Mouse (Mus musculus) limb, embryonic 12.5 days (tissue): ENCODE data around the gene Slc17a5. TPM values are rescaled to one million over a fixed set of nuclear protein-coding genes. Genes with fewer than 3 reads are reported as not detected.
"Not testable (repeated sequence)": the region's sequence is repeated elsewhere in the genome, so short reads cannot be mapped to it uniquely, and the experiment has no call there.

ENCODE experiments used
- ATAC-seq: fragments of 200-750 bp; cut with Nextera tagmentation; 2 replicates; pipeline ENCODE4 v1.8.0; 2017; ENCODE audit warnings: low read depth, moderate TSS enrichment; ENCODE audit not compliant: insufficient number of reproducible peaks, insufficient read depth, low FRiP score, low TSS enrichment
- H3K27ac ChIP-seq: fragments of 300-500 bp; sonication (generic); 2 replicates; pipeline ENCODE4 v1.5.1; 2016; ENCODE audit warnings: mild to moderate bottlenecking, moderate library complexity
- H3K27me3 ChIP-seq: fragments of 300-500 bp; sonication (generic); 2 replicates; pipeline ENCODE4 v1.6.1; 2016; ENCODE audit warnings: mild to moderate bottlenecking, moderate library complexity
- H3K36me3 ChIP-seq: fragments of 300-500 bp; sonication (generic); 2 replicates; pipeline ENCODE4 v1.6.1; 2016; ENCODE audit warnings: mild to moderate bottlenecking, moderate library complexity
- H3K4me1 ChIP-seq: fragments of 300-500 bp; sonication (generic); replicated peaks from 2 replicates; pipeline ENCODE4 v1.6.1; 2016
- H3K4me2 ChIP-seq: fragments of 300-500 bp; sonication (generic); 2 replicates; pipeline ENCODE4 v1.6.1; 2016; ENCODE audit warnings: mild to moderate bottlenecking, moderate library complexity
- H3K4me3 ChIP-seq: fragments of 300-500 bp; sonication (generic); replicated peaks from 2 replicates; pipeline ENCODE4 v1.5.1; 2016; ENCODE audit warnings: mild to moderate bottlenecking
- H3K9ac ChIP-seq: fragments of 300-500 bp; sonication (generic); replicated peaks from 2 replicates; pipeline ENCODE4 v1.6.1; 2016; ENCODE audit warnings: mild to moderate bottlenecking, moderate library complexity
- H3K9me3 ChIP-seq: fragments of 300-500 bp; sonication (generic); 2 replicates; pipeline ENCODE4 v1.6.1; 2016; ENCODE audit warnings: mild to moderate bottlenecking, moderate library complexity
- WGBS: fragments of 180-500 bp; shearing (Covaris S2); methylation state at CpG from one replicate; pipeline ENCODE4 v1.1.7; 2016; 5-methylcytosine and 5-hydroxymethylcytosine counted together
- polyA plus RNA-seq: library from polyadenylated mRNA; unstranded; fragments of >200 nt; fragmentation: Nextera tagmentation; extraction: Ambion mirVana; gene quantifications from 2 replicates; pipeline ENCODE4 v1.2.1, GENCODE M21; 2016

Slc17a5 gene
- polyA plus RNA-seq, 1 experiment from 2014 or later, result 17.3 TPM

DNA sequence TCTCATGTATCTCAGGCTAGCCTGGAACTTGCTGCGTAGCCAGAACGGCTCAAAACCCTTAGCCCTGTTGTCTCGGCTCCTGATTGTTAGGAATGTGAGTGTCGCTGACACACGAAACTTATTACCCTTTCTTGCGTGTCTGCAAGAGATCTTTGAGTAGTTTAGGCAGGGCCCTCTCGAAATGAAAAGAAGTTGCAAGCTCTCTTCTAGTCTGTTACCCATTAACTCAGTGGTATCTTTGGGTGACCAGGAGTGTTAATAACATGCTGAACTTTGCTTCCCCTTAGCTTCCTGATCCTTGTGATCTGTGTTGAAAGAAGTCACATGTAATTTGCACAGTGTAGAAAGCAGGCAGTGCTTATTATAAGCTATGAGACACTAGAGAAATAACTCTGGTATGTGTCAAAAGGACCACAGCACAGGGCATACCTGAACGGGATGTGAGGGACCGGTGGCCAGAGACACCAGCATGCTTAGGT, 55.5 kb downstream of the Slc17a5 start:
- H3K9me3 ChIP-seq, result no peaks in the 10 kb centered on the region
- H3K27me3 ChIP-seq, result no peaks in the 10 kb centered on the region
- no peak overlapping the region for H3K4me2 ChIP-seq
- no peak for ATAC-seq
- no peak overlapping the region for H3K4me3 ChIP-seq
- 51% methylated on average over 9 of the region's 9 CpGs for WGBS
- H3K9ac ChIP-seq, result no peak overlapping the region
- H3K4me1 ChIP-seq, result peaks cover 5% of the 10 kb centered on the region; the same call in 1 of the 2 replicates
- H3K36me3 ChIP-seq, result 0 out of 2 replicates have a peak, but pooled peaks cover 5% of the 10 kb centered on the region
- H3K27ac ChIP-seq, result no peak overlapping the region

DNA sequence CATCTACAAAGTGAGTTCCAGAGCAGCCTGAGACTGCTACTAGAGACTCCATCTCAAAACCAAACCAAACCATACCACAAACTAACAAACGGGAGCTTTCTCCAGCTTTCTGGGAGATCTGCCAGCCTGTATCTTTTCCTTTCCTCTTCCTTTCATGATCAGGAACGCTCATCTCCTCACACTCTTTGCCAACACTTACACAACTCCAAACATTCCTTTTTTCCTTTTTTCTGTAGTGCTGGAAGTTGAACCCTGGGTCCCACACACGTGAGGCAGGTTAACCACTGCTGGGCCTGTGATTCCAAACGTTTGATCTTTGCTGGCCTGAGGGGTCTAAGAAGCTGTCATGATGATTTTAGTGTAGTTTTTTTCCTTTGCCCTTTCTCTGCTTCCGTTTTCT, 56.0 kb downstream of the Slc17a5 start:
- Histone ChIP-seq H3K9ac (no peak overlapping the region), H3K27me3 (no peaks in the 10 kb centered on the region), H3K4me1 (peaks cover 5% of the 10 kb centered on the region; the same call in 1 of the 2 replicates), H3K9me3 (no peaks in the 10 kb centered on the region), H3K27ac (no peak overlapping the region), H3K4me3 (no peak overlapping the region), H3K36me3 (0 out of 2 replicates have a peak, but pooled peaks cover 5% of the 10 kb centered on the region), H3K4me2 (no peak overlapping the region)
- ATAC-seq, result no peak
- WGBS, result 61% methylated on average over 5 of the region's 5 CpGs

DNA sequence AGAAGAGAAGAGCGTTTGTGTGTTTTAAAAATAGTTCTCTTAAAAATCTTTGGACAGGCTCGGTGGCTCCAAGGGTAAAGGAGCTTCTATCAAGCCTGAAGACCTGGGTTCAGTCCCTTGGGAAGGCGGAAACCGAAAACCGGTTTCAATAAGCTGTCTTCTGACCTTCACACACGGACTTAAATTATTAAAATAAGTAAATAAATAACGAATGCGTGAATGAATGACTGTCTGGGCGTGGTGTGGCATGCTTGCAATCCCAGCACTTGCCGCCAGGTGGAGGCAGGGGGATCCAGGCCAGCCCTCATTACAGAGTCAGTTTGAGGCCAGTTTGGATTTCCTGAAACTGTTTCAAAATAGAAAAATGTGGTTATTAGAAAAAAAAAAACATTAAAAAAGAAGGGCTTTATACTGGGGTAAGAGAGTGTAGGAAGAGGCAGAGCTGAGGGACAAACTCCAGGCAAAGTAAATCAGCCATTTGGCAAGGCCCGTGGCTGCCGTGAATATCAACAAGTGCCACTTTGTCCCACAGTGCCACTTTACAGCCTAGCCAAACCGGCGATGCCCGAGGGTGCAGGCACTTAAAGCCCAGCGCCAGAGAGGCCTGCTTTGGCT, 60.0 kb downstream of the Slc17a5 start:
- Histone ChIP-seq H3K36me3 (0 out of 2 replicates have a peak, but pooled peaks cover 11% of the 10 kb centered on the region), H3K4me1 (no peaks in the 10 kb centered on the region; the same call in 1 of the 2 replicates), H3K27me3 (no peaks in the 10 kb centered on the region), H3K9me3 (no peaks in the 10 kb centered on the region), H3K27ac (peak overlapping the region; percentile 84), H3K4me2 (peak overlapping the region; percentile 84), H3K4me3 (peak overlapping the region; percentile 49), H3K9ac (peak overlapping the region; percentile 53)
- 1% methylated on average over 16 of the region's 16 CpGs for WGBS
- peak; percentile 46; the same call in 1 of the 2 replicates for ATAC-seq

DNA sequence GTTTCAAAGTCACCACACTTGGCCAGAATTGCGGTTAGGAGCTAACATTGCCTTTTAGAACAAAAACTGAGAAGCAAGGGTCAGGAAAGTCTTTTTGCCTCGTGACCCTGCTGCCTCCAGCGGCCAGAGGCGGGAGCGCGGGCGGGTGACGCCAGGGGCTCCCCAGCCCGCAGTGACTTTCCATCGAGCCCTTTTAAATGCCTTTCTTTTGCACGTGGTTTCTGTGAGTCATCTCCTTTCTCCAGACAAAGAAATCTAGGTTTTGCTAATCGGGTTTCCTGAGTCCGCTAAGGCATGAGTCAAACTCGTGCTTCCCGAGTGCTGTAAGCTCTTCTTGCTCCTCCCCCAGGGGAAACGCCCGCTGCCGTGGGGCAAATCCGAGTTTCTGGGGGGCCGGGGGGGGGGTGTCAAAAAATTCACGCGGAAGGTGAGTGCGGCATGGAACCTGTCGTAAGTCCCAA, 60.5 kb downstream of the Slc17a5 start:
- peak; percentile 53; the same call in 1 of the 2 replicates for ATAC-seq
- no peaks in the 10 kb centered on the region; the same call in 1 of the 2 replicates for H3K4me1 ChIP-seq
- H3K4me3 ChIP-seq, result peak overlapping the region; percentile 49
- peak overlapping the region; percentile 84 for H3K27ac ChIP-seq
- no peaks in the 10 kb centered on the region for H3K9me3 ChIP-seq
- H3K27me3 ChIP-seq, result no peaks in the 10 kb centered on the region
- 0 out of 2 replicates have a peak, but pooled peaks cover 11% of the 10 kb centered on the region for H3K36me3 ChIP-seq
- peak overlapping the region; percentile 53 for H3K9ac ChIP-seq
- WGBS, result under 1% methylated on average over 24 of the region's 24 CpGs
- peak overlapping the region; percentile 84 for H3K4me2 ChIP-seq

DNA sequence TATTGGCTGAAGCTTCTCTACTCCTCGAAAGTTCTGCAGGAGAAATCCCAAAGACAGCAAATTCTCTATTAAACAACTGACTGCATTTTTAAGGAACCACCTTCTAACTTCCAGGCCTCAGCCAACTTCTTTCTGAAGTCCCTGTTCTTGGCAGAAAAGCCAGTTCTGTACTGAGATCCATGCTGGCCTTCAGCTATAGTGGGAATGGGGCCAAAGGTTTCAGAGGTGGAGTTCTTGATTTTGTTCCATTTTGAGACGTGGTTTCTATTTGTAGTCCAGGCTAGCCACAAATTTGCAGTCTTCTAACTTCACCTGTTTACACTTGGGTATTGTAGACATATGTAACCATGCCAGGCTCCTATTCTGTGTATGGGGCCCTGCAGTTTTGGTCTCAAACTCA, 61.6 kb downstream of the Slc17a5 start:
- WGBS, result 86% methylated on average over 2 of the region's 2 CpGs
- no peaks in the 10 kb centered on the region for H3K9me3 ChIP-seq

DNA sequence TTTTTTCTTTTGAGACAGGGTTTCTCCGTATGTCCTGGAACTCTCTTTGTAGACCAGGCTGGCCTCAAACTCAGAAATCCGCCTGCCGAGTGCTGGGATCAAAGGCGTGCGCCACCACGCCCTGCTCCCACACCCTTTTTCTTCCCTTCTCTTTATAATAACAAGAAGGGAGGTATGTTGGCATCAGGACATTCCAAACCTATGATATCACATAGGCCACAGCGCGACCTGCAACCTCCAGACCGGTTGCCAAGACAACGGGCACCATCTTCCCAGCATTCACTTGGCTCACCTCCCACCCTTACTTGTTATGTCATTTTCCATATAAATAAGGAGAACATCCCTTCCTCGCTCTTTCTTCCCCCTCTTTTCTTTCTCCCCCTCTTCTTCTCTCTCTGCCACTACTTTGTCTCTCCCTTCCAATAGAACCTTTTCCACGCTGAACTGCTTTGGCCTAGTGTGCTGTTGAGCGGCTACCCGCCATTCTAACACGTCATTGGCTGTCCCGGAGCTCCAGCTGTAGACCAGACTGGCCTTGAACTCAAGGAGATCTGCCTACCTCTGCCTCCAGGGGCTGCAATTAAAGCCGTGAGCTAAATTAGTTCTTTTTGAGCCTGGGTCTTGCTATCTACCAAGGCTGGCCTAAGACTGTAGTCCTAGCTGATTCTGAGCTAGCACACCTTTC, 62.2 kb downstream of the Slc17a5 start:
- no peaks in the 10 kb centered on the region for H3K9me3 ChIP-seq
- peaks cover 6% of the 10 kb centered on the region; the same call in 1 of the 2 replicates for H3K4me1 ChIP-seq
- no peak for ATAC-seq
- 0 out of 2 replicates have a peak, but pooled peaks cover 11% of the 10 kb centered on the region for H3K36me3 ChIP-seq
- H3K9ac ChIP-seq, result no peak overlapping the region
- H3K27ac ChIP-seq, result no peak overlapping the region
- no peak overlapping the region for H3K4me2 ChIP-seq
- 95% methylated on average over 17 of the region's 17 CpGs for WGBS
- H3K4me3 ChIP-seq, result no peak overlapping the region
- H3K27me3 ChIP-seq, result no peaks in the 10 kb centered on the region

More for the DNA sequence above, 61.6 kb downstream of the Slc17a5 start:
- H3K4me1 ChIP-seq, result peaks cover 6% of the 10 kb centered on the region; the same call in 1 of the 2 replicates
- no peak for ATAC-seq
- H3K27me3 ChIP-seq, result no peaks in the 10 kb centered on the region
- H3K36me3 ChIP-seq, result 0 out of 2 replicates have a peak, but pooled peaks cover 11% of the 10 kb centered on the region
- no peak overlapping the region for H3K4me2 ChIP-seq
- H3K27ac ChIP-seq, result no peak overlapping the region
- H3K9ac ChIP-seq, result no peak overlapping the region
- H3K4me3 ChIP-seq, result no peak overlapping the region

DNA sequence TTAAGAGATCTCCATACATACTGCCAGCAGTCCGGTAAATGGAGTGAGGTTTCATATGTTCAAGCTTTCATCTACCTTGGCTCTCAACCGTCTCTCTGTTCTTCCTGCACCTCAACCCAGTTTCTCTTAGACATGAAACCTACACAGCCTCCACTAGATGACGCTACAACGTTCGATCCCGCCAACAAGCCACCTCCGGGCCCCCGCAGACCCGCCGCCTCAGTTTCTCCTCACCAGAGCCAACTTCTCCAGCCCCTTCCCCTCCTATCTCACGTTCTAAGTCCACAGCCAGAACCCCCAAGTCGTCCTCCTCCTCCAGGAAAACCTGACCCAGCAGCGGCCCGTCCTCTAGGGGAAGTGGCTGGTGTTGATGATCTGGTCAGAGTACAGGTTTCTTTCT, 66.2 kb downstream of the Slc17a5 start:
- no peak for ATAC-seq
- 36% methylated on average over 14 of the region's 14 CpGs for WGBS
- Histone ChIP-seq H3K9ac (0 out of 2 replicates have a peak overlapping the region, but pooled peaks have one; percentile 53), H3K27ac (no peak overlapping the region), H3K9me3 (no peaks in the 10 kb centered on the region), H3K4me2 (peak overlapping the region; percentile 73), H3K27me3 (no peaks in the 10 kb centered on the region), H3K4me3 (peak overlapping the region; percentile 50), H3K4me1 (peaks cover 16% of the 10 kb centered on the region), H3K36me3 (0 out of 2 replicates have a peak, but pooled peaks cover 11% of the 10 kb centered on the region)

DNA sequence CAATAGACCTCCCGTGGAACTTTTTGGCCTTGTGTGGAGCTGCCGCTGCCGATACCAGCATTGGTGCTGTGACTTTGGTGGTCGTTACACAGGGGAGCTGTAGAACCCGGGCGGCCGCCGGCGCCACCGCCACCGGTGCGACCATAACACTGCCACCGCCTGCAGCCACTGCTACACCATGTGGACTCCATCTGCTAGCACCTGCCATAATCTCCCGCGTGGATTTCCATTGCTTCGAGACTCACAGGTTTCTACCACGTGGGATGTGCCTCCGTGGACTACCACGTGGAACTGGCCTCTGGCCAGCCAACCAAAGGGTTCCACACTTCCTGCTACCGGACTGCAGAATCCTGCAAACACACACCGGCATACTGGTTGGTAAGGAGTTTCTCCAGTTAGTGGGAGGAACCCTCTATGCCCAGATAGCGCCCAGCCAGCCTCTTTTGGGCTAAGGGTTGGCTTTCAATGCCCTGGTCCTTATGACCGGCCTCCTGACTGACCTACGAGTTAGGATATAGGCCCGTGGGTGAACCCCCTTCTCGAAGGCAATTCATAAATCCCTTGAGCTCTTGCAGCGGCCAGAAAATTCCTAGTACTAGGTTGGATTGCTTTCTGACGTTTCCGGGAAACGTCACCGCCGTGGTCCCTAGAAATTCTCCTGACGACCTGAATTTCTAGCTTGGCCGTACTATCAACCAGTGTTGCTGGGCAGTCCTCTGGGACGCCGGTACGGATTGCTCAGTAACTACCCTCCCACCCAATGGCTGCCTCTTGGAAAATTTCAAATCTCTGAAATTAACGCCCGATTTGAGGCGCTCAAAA, 66.8 kb downstream of the Slc17a5 start:
- H3K4me2 ChIP-seq, result peak overlapping the region; percentile 73
- ATAC-seq, result peak; percentile 73
- WGBS, result 3% methylated on average over 40 of the region's 40 CpGs
- peaks cover 16% of the 10 kb centered on the region for H3K4me1 ChIP-seq
- H3K27ac ChIP-seq, result peak overlapping the region; percentile 75
- peak overlapping the region; percentile 50 for H3K4me3 ChIP-seq
- H3K9ac ChIP-seq, result peak overlapping the region; percentile 53
- H3K9me3 ChIP-seq, result no peaks in the 10 kb centered on the region
- H3K27me3 ChIP-seq, result no peaks in the 10 kb centered on the region
- H3K36me3 ChIP-seq, result 0 out of 2 replicates have a peak, but pooled peaks cover 10% of the 10 kb centered on the region

DNA sequence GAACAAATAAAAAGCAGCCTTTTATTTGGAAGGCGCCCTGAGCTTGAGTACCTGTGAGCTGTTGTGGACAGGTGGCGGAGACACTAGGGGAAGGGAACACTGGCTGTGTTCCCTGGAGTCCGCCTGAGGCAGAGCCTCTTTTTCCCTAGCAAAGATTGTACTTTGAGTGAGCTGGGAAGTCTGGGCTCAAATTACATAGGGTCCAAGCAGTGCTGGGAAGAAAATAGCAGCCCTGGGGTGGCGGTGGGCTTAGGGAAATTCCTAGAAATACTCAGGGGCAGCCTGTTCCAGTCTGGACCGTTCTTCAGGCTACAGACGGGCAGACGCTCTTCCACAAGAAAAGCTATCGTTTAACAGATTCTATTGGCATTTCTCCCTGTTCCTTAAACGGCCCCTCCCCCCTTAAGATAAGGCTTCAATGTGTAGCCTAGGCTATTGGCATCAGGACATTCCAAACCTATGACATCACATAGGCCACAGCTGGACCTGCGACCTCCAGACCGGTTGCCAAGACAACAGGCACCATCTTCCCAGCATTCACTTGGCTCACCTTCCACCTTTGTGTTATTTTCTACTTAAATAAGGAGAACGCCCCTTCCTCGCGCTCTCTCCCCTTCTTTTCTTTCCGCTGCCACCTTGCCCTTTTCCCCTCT, 67.6 kb downstream of the Slc17a5 start:
- Histone ChIP-seq H3K4me2 (peak overlapping the region; percentile 73), H3K4me3 (peak overlapping the region; percentile 50), H3K27me3 (no peaks in the 10 kb centered on the region), H3K27ac (peak overlapping the region; percentile 75), H3K9ac (peak overlapping the region; percentile 53), H3K4me1 (peaks cover 16% of the 10 kb centered on the region), H3K9me3 (no peaks in the 10 kb centered on the region), H3K36me3 (0 out of 2 replicates have a peak, but pooled peaks cover 2% of the 10 kb centered on the region)
- 2% methylated on average over 15 of the region's 15 CpGs for WGBS
- peak; percentile 85 for ATAC-seq

DNA sequence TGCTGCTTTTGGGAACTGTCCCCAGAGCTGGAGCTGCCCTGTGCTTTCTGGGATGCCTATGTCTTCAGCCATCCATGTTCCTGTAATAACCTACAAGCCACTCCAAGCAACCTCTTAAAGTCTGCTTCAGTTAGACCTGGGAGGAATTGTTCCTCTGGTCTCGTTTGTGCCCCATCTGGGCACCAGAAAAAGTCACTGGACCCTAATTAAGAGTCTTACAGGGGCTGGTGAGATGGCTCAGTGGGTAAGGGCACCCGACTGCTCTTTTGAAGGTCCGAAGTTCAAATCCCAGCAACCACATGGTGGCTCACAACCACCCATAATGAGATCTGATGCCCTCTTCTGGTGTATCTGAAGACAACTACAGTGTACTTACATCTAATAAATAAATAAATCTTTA, 70.6 kb downstream of the Slc17a5 start:
- WGBS, result 61% methylated on average over 3 of the region's 3 CpGs
- ATAC-seq, H3K9me3 ChIP-seq, H3K9ac ChIP-seq, H3K4me3 ChIP-seq, H3K36me3 ChIP-seq, H3K27ac ChIP-seq, H3K27me3 ChIP-seq, H3K4me2 ChIP-seq: not testable (repeated sequence)
- peaks cover 16% of the 10 kb centered on the region for H3K4me1 ChIP-seq
